Mouse (Mus musculus): Measurements from ENCODE around the gene Thtpa. TPM values are rescaled to one million over a fixed set of nuclear protein-coding genes. Genes with fewer than 3 reads are reported as not detected.

Thtpa gene
- polyA plus RNA-seq, 1 experiment = 4.9 TPM

DNA sequence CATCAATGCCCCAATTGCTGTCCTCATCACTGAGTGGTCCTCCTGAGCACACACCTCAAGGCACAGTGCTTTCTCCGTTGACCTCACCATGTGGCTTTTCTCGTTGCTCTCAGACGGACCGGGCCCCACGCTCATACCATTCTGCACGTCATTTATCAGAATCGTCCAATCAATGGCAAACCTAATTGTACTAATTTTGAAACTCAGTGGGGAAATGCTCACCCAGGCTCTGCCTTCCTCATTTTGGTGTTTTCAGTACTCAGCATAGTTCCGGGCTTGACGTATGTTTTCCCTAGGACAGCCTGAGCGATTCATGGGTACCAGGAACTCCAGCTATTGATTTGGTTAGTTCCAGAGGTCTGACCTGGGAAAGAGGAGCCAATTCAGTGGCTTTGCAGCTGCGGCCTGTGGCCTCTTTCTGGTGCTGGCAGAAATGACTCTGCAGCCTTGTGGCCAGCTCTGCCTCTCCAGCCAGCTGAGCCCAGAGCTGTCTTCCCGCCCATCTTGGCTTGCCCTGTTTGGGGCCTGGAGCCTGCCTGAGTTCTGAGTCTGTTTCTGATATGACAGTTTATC is 52.3 kb downstream of the Thtpa start:
- no peak overlapping the region for H3K4me3 ChIP-seq (ENCODE audit: control insufficient read depth, low read depth, low read length)
- H3K27me3 ChIP-seq (ENCODE audit: control insufficient read depth, insufficient read depth, low read length) = no peaks in the 10 kb centered on the region
- TF ChIP-seq CTCF (IDR thresholded peaks at IDR 0.05; ENCODE audit: control insufficient read depth, insufficient read depth, insufficient replicate concordance, low read depth, low read length) (no peak), POLR2A (IDR thresholded peaks at IDR 0.05; ENCODE audit: control insufficient read depth, low read depth, low read length) (no peak)
- no peaks in the 10 kb centered on the region for H3K36me3 ChIP-seq (ENCODE audit: control insufficient read depth, insufficient read depth, low read length)
- H3K4me1 ChIP-seq (ENCODE audit: control insufficient read depth, insufficient read depth, low read length) = no peaks in the 10 kb centered on the region
- H3K27ac ChIP-seq (ENCODE audit: control insufficient read depth, insufficient read depth, low read depth, low read length) = no peak overlapping the region

DNA sequence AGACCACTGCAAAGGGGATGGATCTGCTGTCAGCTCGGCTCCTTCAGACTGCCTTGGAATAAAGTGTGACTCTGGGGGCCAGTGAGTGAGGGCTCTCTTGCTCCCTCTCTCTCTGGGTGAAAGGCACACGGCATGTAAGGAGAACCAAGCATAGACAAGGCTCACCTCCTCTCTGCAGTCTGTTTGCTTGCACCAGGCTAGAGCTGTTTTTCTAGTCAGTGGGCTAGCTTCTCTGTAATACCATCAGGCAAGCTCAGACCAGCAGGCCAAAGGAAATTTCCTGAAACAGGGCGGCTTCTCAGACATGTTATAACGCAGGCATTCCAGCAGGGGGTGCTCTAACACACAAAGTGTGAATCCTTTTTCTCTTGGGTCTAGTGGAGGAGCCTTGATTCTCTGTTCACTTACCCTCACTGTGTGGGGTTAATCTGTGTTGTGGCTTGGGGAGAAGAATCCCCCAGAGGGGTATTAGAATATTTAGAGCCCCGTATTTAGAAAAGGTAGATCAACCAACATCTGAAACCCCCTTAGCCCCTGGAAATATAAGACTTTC is 53.9 kb downstream of the Thtpa start:
- Histone ChIP-seq H3K4me3 (ENCODE audit: control insufficient read depth, low read depth, low read length) (no peak overlapping the region), H3K27me3 (ENCODE audit: control insufficient read depth, insufficient read depth, low read length) (no peaks in the 10 kb centered on the region), H3K27ac (ENCODE audit: control insufficient read depth, insufficient read depth, low read depth, low read length) (no peak overlapping the region), H3K36me3 (ENCODE audit: control insufficient read depth, insufficient read depth, low read length) (no peaks in the 10 kb centered on the region), H3K4me1 (ENCODE audit: control insufficient read depth, insufficient read depth, low read length) (peaks cover 5% of the 10 kb centered on the region)
- TF ChIP-seq CTCF (IDR thresholded peaks at IDR 0.05; ENCODE audit: control insufficient read depth, insufficient read depth, insufficient replicate concordance, low read depth, low read length) = peak; percentile 44; the same call in 1 of the 2 replicates
- TF ChIP-seq POLR2A (IDR thresholded peaks at IDR 0.05; ENCODE audit: control insufficient read depth, low read depth, low read length) = no peak

Other genes with a start within 250 kb of the Thtpa start
- 94.0 and 97.4 TPM in 2 replicates for gene Homez, start 223.8 kb upstream of the Thtpa start, polyA plus RNA-seq (2012; rRNA removed)
- gene Ppp1r3e, start 217.2 kb upstream of the Thtpa start, polyA plus RNA-seq (2012; rRNA removed) = 5.4 TPM in 2 replicates
- 29.4 and 31.2 TPM in 2 replicates for gene Bcl2l2, start 211.4 kb upstream of the Thtpa start, polyA plus RNA-seq (2012; rRNA removed)
- gene Gm20521, start 211.3 kb upstream of the Thtpa start, polyA plus RNA-seq (2012; rRNA removed) = 2.0 and 2.2 TPM in 2 replicates
- gene Pabpn1, start 202.3 kb upstream of the Thtpa start, polyA plus RNA-seq (2012; rRNA removed) = 341 and 429 TPM in 2 replicates
- gene Slc22a17, start 181.7 kb upstream of the Thtpa start, polyA plus RNA-seq (2012; rRNA removed) = 27.3 and 27.8 TPM in 2 replicates
- gene Efs, start 168.7 kb upstream of the Thtpa start, polyA plus RNA-seq (2012; rRNA removed) = 1.6 and 1.7 TPM in 2 replicates
- not detected in 2 replicates for gene Il25, start 162.1 kb upstream of the Thtpa start, polyA plus RNA-seq (2012; rRNA removed)
- gene Cmtm5, start 158.5 kb upstream of the Thtpa start, polyA plus RNA-seq (2012; rRNA removed) = not detected in 2 replicates
- gene Myh6, start 127.9 kb upstream of the Thtpa start, polyA plus RNA-seq (2012; rRNA removed) = 0.40 and 1.4 TPM in 2 replicates
- not detected in 2 replicates for gene Gm17428, start 117.9 kb upstream of the Thtpa start, polyA plus RNA-seq (2012; rRNA removed)
- 0.75 and 1.9 TPM in 2 replicates for gene Myh7, start 100.2 kb upstream of the Thtpa start, polyA plus RNA-seq (2012; rRNA removed)
- gene Ngdn, start 79.3 kb upstream of the Thtpa start, polyA plus RNA-seq (2012; rRNA removed) = 10.6 and 13.1 TPM in 2 replicates
- 3.8 and 4.4 TPM in 2 replicates for gene Zfhx2, start 2.5 kb upstream of the Thtpa start, polyA plus RNA-seq (2012; rRNA removed)
- 3.0 and 4.0 TPM in 2 replicates for gene Ap1g2, start 11.8 kb downstream of the Thtpa start, polyA plus RNA-seq (2012; rRNA removed)
- 6.6 and 7.4 TPM in 2 replicates for gene Jph4, start 22.2 kb downstream of the Thtpa start, polyA plus RNA-seq (2012; rRNA removed)
- gene Dhrs2, start 127.2 kb downstream of the Thtpa start, polyA plus RNA-seq (2012; rRNA removed) = 2.7 and 2.9 TPM in 2 replicates

All from testis, adult 2 months (tissue).